In genomic region chr11:69712954-69713672, GRCm38 (mm10) we compare ENCODE assay signal across 24 mouse cellular contexts. TPM values are rescaled to one million over a fixed set of nuclear protein-coding genes. Genes with fewer than 3 reads are reported as not detected.
DNase-seq lines count a peak whose midpoint lies in the region; ATAC-seq and TF ChIP-seq lines count a peak whose summit lies in the region.
"Had no signal": no experiment of that assay in that cellular context is flagged by ENCODE, and none has a peak within 500 bp of the region (broad histone marks: within the 10 kb centered on the region; RNA-seq: fewer than 3 reads in every experiment).

No protein-coding gene starts in this region.

- no peak for TF ChIP-seq RAD21 in CH12.LX (IDR thresholded peaks at IDR 0.05; ENCODE audit: low read depth, low read length)

- H3K9ac ChIP-seq in CH12.LX (ENCODE audit: insufficient read depth, low read depth) (no peak overlapping the region), ES-E14 (ENCODE audit: insufficient read depth, low read depth, low read length, poor library complexity, severe bottlenecking) (peak overlapping the region; percentile 55; the same call in 1 of the 2 replicates)
- H3K9ac ChIP-seq in midbrain, postnatal 0 days (replicated peaks; ENCODE audit: low read length, poor library complexity, severe bottlenecking): no peak overlapping the region
- H3K9ac ChIP-seq: liver, embryonic 12.5 days; lung, embryonic 15.5 days; midbrain, embryonic 15.5 days had no signal

- intact Hi-C loops in heart, postnatal 10 days (cut with DNase I): no loop called here

- no peak for ATAC-seq in midbrain, postnatal 0 days (ENCODE audit: low FRiP score)
- ATAC-seq: activated CD4-positive, CD25-positive, alpha-beta regulatory T cell, adult 4 months; hindbrain, embryonic 16.5 days; intestine, postnatal 0 days; liver, embryonic 12.5 days; midbrain, embryonic 15.5 days had no signal

- TF ChIP-seq POLR2A in CH12.LX (IDR thresholded peaks at IDR 0.05; ENCODE audit: low read depth, low read length): no peak

- dilution Hi-C loops in CH12.LX (cut with MboI; ENCODE audit: extremely low pct_ligation_motif_present, extremely low pct_unique_long_range_greater_than_20kb, low sequenced_read_pairs): no loop called here

- WGBS in midbrain, postnatal 0 days: 84% methylated on average over 20 of the region's 20 CpGs

- TF ChIP-seq EP300 in CH12.LX (IDR thresholded peaks at IDR 0.05; ENCODE audit: low read length): no peak

- no peak overlapping the region for H3K4me3 ChIP-seq in CH12.LX (replicated peaks in 1 of 3; ENCODE audit: low read depth in 2 of 3, low read length in 2 of 3, poor library complexity in 1 of 3)
- peak overlapping the region; percentile 7 to 41; a peak in 1 of 4 replicates for H3K4me3 ChIP-seq in ES-E14 (ENCODE audit: insufficient read depth in 1 of 2, low read depth in 1 of 2, low read length in 2 of 2, poor library complexity in 1 of 2, severe bottlenecking in 1 of 2)
- H3K4me3 ChIP-seq in midbrain, postnatal 0 days (ENCODE audit: low read depth, low read length): no peak overlapping the region
- H3K4me3 ChIP-seq: liver, embryonic 12.5 days; lung, embryonic 15.5 days; midbrain, embryonic 15.5 days had no signal

- peaks cover 3% of the 10 kb centered on the region for H3K9me3 ChIP-seq in CH12.LX (replicated peaks; ENCODE audit: low read length)
- no peaks in the 10 kb centered on the region for H3K9me3 ChIP-seq in ES-E14 (ENCODE audit: control insufficient read depth, insufficient read depth, low read depth, low read length)
- no peaks in the 10 kb centered on the region for H3K9me3 ChIP-seq in midbrain, postnatal 0 days (ENCODE audit: low read length)
- H3K9me3 ChIP-seq: liver, embryonic 12.5 days; lung, embryonic 15.5 days; midbrain, embryonic 15.5 days had no signal

- DNase-seq in CH12.LX (ENCODE audit: extremely low read depth) (no peak), ES-E14 (ENCODE audit: low read depth, low spot score) (no peak)
- peak; percentile 17 for DNase-seq in kidney, adult 18-20 months
- DNase-seq in kidney, postnatal 10 days: peak; percentile 33
- no peak for DNase-seq in midbrain, postnatal 0 days (ENCODE audit: low spot score)
- no peak for DNase-seq in heart, postnatal 10 days
- DNase-seq in adrenal gland, adult (ENCODE audit: inconsistent age in 2 of 2, low spot score in 1 of 2): no peak
- DNase-seq in urinary bladder, adult 18-20 months (ENCODE audit: low spot score in 2 of 2): no peak
- DNase-seq: adrenal gland, postnatal 25 days; cerebellum, adult 18-20 months; right cerebral cortex, postnatal 25 days had no signal

- no peak for TF ChIP-seq CTCF in CH12.LX (conservative IDR thresholded peaks at IDR 0.05 in 1 of 2, IDR thresholded peaks at IDR 0.05 in 1 of 2; ENCODE audit: low read depth in 2 of 2, low read length in 2 of 2)
- TF ChIP-seq CTCF in midbrain, postnatal 0 days (IDR thresholded peaks at IDR 0.05): no peak

- H3K36me3 ChIP-seq in CH12.LX (replicated peaks in 1 of 2; ENCODE audit: control insufficient read depth in 1 of 2, insufficient read depth in 1 of 2, low read length in 1 of 2) (no peaks in the 10 kb centered on the region), ES-E14 (ENCODE audit: control insufficient read depth, insufficient read depth, low read length, poor library complexity, severe bottlenecking) (no peaks in the 10 kb centered on the region)
- H3K36me3 ChIP-seq in midbrain, postnatal 0 days (ENCODE audit: insufficient read depth, low read length): no peaks in the 10 kb centered on the region
- H3K36me3 ChIP-seq: liver, embryonic 12.5 days; lung, embryonic 15.5 days; midbrain, embryonic 15.5 days had no signal

- H3K27me3 ChIP-seq in CH12.LX (replicated peaks): peaks cover 2% of the 10 kb centered on the region
- H3K27me3 ChIP-seq in midbrain, postnatal 0 days (ENCODE audit: insufficient read depth, low read length): no peaks in the 10 kb centered on the region
- H3K27me3 ChIP-seq: liver, embryonic 12.5 days; lung, embryonic 15.5 days; midbrain, embryonic 15.5 days had no signal

- H3K4me1 ChIP-seq in CH12.LX (ENCODE audit: control insufficient read depth in 1 of 2, insufficient read depth in 2 of 2): peaks cover 0 to 12% of the 10 kb centered on the region in 2 experiments; a peak in 1 of 4 replicates
- H3K4me1 ChIP-seq in ES-E14 (ENCODE audit: control insufficient read depth in 2 of 2, insufficient read depth in 2 of 2, low read length in 2 of 2, poor library complexity in 1 of 2): peaks cover 9 to 20% of the 10 kb centered on the region in 2 experiments
- 0 out of 2 replicates have a peak, but pooled peaks cover 2% of the 10 kb centered on the region for H3K4me1 ChIP-seq in midbrain, postnatal 0 days (ENCODE audit: insufficient read depth, low read length)
- H3K4me1 ChIP-seq: midbrain, embryonic 15.5 days had no signal

- no peak overlapping the region for H3K4me2 ChIP-seq in CH12.LX (ENCODE audit: insufficient read depth, low read depth, poor library complexity, severe bottlenecking)
- no peak overlapping the region for H3K4me2 ChIP-seq in midbrain, postnatal 0 days (ENCODE audit: low read depth, low read length, poor library complexity, severe bottlenecking)
- H3K4me2 ChIP-seq: heart, embryonic 11.5 days; liver, embryonic 12.5 days; lung, embryonic 15.5 days; midbrain, embryonic 15.5 days had no signal

- H3K27ac ChIP-seq in CH12.LX (ENCODE audit: insufficient read depth, low read depth) (no peak overlapping the region), ES-E14 (ENCODE audit: insufficient read depth, low read depth, low read length, poor library complexity, severe bottlenecking) (peak overlapping the region; percentile 79)
- H3K27ac ChIP-seq in midbrain, postnatal 0 days (ENCODE audit: low read depth, low read length): no peak overlapping the region
- H3K27ac ChIP-seq: liver, embryonic 12.5 days; lung, embryonic 15.5 days; macrophage; midbrain, embryonic 15.5 days; stomach, postnatal 0 days had no signal

- no peaks in the 10 kb centered on the region for H3K79me2 ChIP-seq in CH12.LX (replicated peaks; ENCODE audit: control insufficient read depth, extremely low read depth, insufficient read depth, poor library complexity, severe bottlenecking)

- in situ Hi-C loops in CH12.LX (cut with MboI; ENCODE audit: low pct_ligation_motif_present, low pct_unique_long_range_greater_than_20kb, low sequenced_read_pairs): no loop called here
- in situ Hi-C loops in ES-E14 (cut with MboI; ENCODE audit: low sequenced_read_pairs in 2 of 2, unreplicated experiment in 2 of 2): loop anchor here in 1 of 2 experiments (10.0 kb wide), 1 partner anchor 58 kb away; the partner anchor contains the start of gene Sox15

TF ChIP-seq in CH12.LX, 34 proteins besides CTCF, POLR2A, EP300 and RAD21 (continues in another document):
- no peak for TF ChIP-seq CHD1 (IDR thresholded peaks at IDR 0.05; ENCODE audit: low read depth, low read length)
- no peak for TF ChIP-seq JUN (IDR thresholded peaks at IDR 0.05; ENCODE audit: insufficient read depth, low read depth, low read length)
- no peak for TF ChIP-seq E2F4 (IDR thresholded peaks at IDR 0.05; ENCODE audit: insufficient replicate concordance, low read depth, low read length)
- peak; percentile 66; the same call in 1 of the 2 replicates for TF ChIP-seq MAFK (IDR thresholded peaks at IDR 0.05; ENCODE audit: insufficient replicate concordance, low read length)

TF ChIP-seq in ES-E14, 5 proteins besides CTCF, POLR2A, EP300 and RAD21:
- TF ChIP-seq HCFC1 (IDR thresholded peaks at IDR 0.05; ENCODE audit: borderline replicate concordance, insufficient read depth, low read length) (no peak), MAFK (IDR thresholded peaks at IDR 0.05; ENCODE audit: insufficient read depth, low read depth, low read length) (peak; percentile 98)
TF ChIP-seq in ES-E14: peak in this region for 1.

RNA-seq across cellular contexts. Expression of gene Tnfsfm13, which starts 17.2 kb away (rescaled TPM):
- total RNA-seq in CH12.LX (2012; rRNA removed) (0.08 TPM in 2 replicates), CH12.LX (2014; rRNA removed) (not detected in 2 replicates), ES-E14 (2012; rRNA removed) (13.7 and 19.9 TPM in 2 replicates)
- 0.25 TPM in 1 of 2 replicates, not detected in the other for polyA plus RNA-seq in CH12.LX (2012; ENCODE audit: insufficient read length, low read depth)
- 1.3 and 1.8 TPM in 2 replicates for total RNA-seq in midbrain, postnatal 0 days (2014; rRNA removed)
- polyA plus RNA-seq in midbrain, postnatal 0 days (2015; fragmentation: Nextera tagmentation; extraction: Ambion mirVana): 1.2 and 1.9 TPM in 2 replicates
- total RNA-seq in heart, postnatal 10 days (2021): 1 to 10 TPM; 5.1 to 5.2 TPM
- polyA plus RNA-seq: activated CD4-positive, CD25-positive, alpha-beta regulatory T cell, adult 4 months had no signal

RNA-seq across cellular contexts. Expression of gene Tnfsf12, which starts 17.5 kb away (rescaled TPM):
- not detected in 2 replicates for total RNA-seq in CH12.LX (2012; rRNA removed)
- not detected in 2 replicates for total RNA-seq in CH12.LX (2014; rRNA removed)
- 0.26 TPM in 1 of 2 replicates, not detected in the other for polyA plus RNA-seq in CH12.LX (2012; ENCODE audit: insufficient read length, low read depth)
- 8.7 and 16.1 TPM in 2 replicates for total RNA-seq in ES-E14 (2012; rRNA removed)
- total RNA-seq in midbrain, postnatal 0 days (2014; rRNA removed): 4.7 and 6.2 TPM in 2 replicates
- 4.3 and 4.5 TPM in 2 replicates for polyA plus RNA-seq in midbrain, postnatal 0 days (2015; fragmentation: Nextera tagmentation; extraction: Ambion mirVana)
- total RNA-seq in heart, postnatal 10 days (2021): 10 to 100 TPM; 19.6 to 20.3 TPM
- total RNA-seq: common myeloid progenitor, adult 5-6 weeks had no signal
- polyA plus RNA-seq: activated CD4-positive, CD25-positive, alpha-beta regulatory T cell, adult 4 months had no signal

RNA-seq across cellular contexts. Expression of gene Tnfsf13, which starts 27.5 kb away (rescaled TPM):
- total RNA-seq in CH12.LX (2012; rRNA removed) (0.08 and 0.21 TPM in 2 replicates), CH12.LX (2014; rRNA removed) (0.32 and 0.35 TPM in 2 replicates), ES-E14 (2012; rRNA removed) (8.6 and 11.7 TPM in 2 replicates)
- polyA plus RNA-seq in CH12.LX (2012; ENCODE audit: insufficient read length, low read depth): 0.63 and 1.0 TPM in 2 replicates
- total RNA-seq in midbrain, postnatal 0 days (2014; rRNA removed): 0.27 and 0.57 TPM in 2 replicates
- 0.96 and 1.1 TPM in 2 replicates for polyA plus RNA-seq in midbrain, postnatal 0 days (2015; fragmentation: Nextera tagmentation; extraction: Ambion mirVana)
- total RNA-seq in heart, postnatal 10 days (2021): 1 to 10 TPM; 2.1 to 2.4 TPM
- polyA plus RNA-seq: activated CD4-positive, CD25-positive, alpha-beta regulatory T cell, adult 4 months; forebrain, embryonic 11.5 days; heart, embryonic 11.5 days; limb, embryonic 11.5 days; neural tube, embryonic 11.5 days had no signal

RNA-seq across cellular contexts. Expression of gene Senp3, which starts 31.2 kb away (rescaled TPM):
- total RNA-seq in CH12.LX (2012; rRNA removed): 116 and 157 TPM in 2 replicates
- 256 TPM in 2 replicates for total RNA-seq in CH12.LX (2014; rRNA removed)
- 303 and 317 TPM in 2 replicates for polyA plus RNA-seq in CH12.LX (2012; ENCODE audit: insufficient read length, low read depth)
- total RNA-seq in ES-E14 (2012; rRNA removed): 265 and 282 TPM in 2 replicates
- total RNA-seq in midbrain, postnatal 0 days (2014; rRNA removed): 81.7 and 89.2 TPM in 2 replicates
- 70.3 and 74.0 TPM in 2 replicates for polyA plus RNA-seq in midbrain, postnatal 0 days (2015; fragmentation: Nextera tagmentation; extraction: Ambion mirVana)
- total RNA-seq in heart, postnatal 10 days (2021): 10 to 100 TPM; 48.9 to 49.6 TPM

RNA-seq across cellular contexts. Expression of gene Eif4a1, which starts 40.9 kb away (rescaled TPM):
- total RNA-seq in CH12.LX (2012; rRNA removed) (1,622 and 2,071 TPM in 2 replicates), CH12.LX (2014; rRNA removed) (2,161 and 2,200 TPM in 2 replicates), ES-E14 (2012; rRNA removed) (1,512 and 1,948 TPM in 2 replicates)
- 1,500 and 1,728 TPM in 2 replicates for polyA plus RNA-seq in CH12.LX (2012; ENCODE audit: insufficient read length, low read depth)
- 767 and 793 TPM in 2 replicates for total RNA-seq in midbrain, postnatal 0 days (2014; rRNA removed)
- 501 and 502 TPM in 2 replicates for polyA plus RNA-seq in midbrain, postnatal 0 days (2015; fragmentation: Nextera tagmentation; extraction: Ambion mirVana)
- 100 to 1,000 TPM; 389 to 397 TPM for total RNA-seq in heart, postnatal 10 days (2021)

Comparison
In these comparisons a context has a peak if more than half of its experiments do, and no peak if none do; other contexts are left out.
1. DNase-seq: peak in kidney, adult 18-20 months (single experiment) and kidney, postnatal 10 days (single experiment); none in CH12.LX (single experiment), ES-E14 (single experiment), midbrain, postnatal 0 days (single experiment), heart, postnatal 10 days (0 of 2), adrenal gland, adult (0 of 2) and urinary bladder, adult 18-20 months (0 of 2).
2. H3K4me3 ChIP-seq: peak in ES-E14 (2 of 2); none in CH12.LX (0 of 3) and midbrain, postnatal 0 days (single experiment).